Comparison of ENCODE assay signal across 10 mouse cellular contexts in genomic region chr5:142944979-142945682, GRCm38 (mm10). TPM values are rescaled to one million over a fixed set of nuclear protein-coding genes. Genes with fewer than 3 reads are reported as not detected.
DNase-seq lines count a peak whose midpoint lies in the region; ATAC-seq and TF ChIP-seq lines count a peak whose summit lies in the region.
"Had no signal": no experiment of that assay in that cellular context is flagged by ENCODE, and none has a peak within 500 bp of the region (broad histone marks: within the 10 kb centered on the region; RNA-seq: fewer than 3 reads in every experiment).

No protein-coding gene starts in this region.

- peaks cover 5% of the 10 kb centered on the region for H3K9me3 ChIP-seq in CH12.LX (replicated peaks; ENCODE audit: low read length)
- H3K9me3 ChIP-seq in heart, embryonic 12.5 days (replicated peaks) = peaks cover 6% of the 10 kb centered on the region; the same call in 1 of the 2 replicates
- H3K9me3 ChIP-seq: hindbrain, embryonic 12.5 days had no signal

- H3K79me2 ChIP-seq in CH12.LX (replicated peaks; ENCODE audit: control insufficient read depth, extremely low read depth, insufficient read depth, poor library complexity, severe bottlenecking) = no peaks in the 10 kb centered on the region

- no peak for TF ChIP-seq RAD21 in CH12.LX (IDR thresholded peaks at IDR 0.05; ENCODE audit: low read depth, low read length)

- no peak overlapping the region for H3K27ac ChIP-seq in CH12.LX (ENCODE audit: insufficient read depth, low read depth)
- H3K27ac ChIP-seq in heart, embryonic 12.5 days (ENCODE audit: poor library complexity, severe bottlenecking) = no peak overlapping the region
- H3K27ac ChIP-seq: hindbrain, embryonic 12.5 days had no signal

- WGBS in heart, embryonic 12.5 days = 59% methylated on average over 8 of the region's 8 CpGs

- ATAC-seq in heart, embryonic 12.5 days (ENCODE audit: insufficient number of reproducible peaks, low FRiP score) = peak; percentile 58

- in situ Hi-C loops in CH12.LX (cut with MboI; ENCODE audit: low pct_ligation_motif_present, low pct_unique_long_range_greater_than_20kb, low sequenced_read_pairs) = loop anchor here (25.0 kb wide), 1 partner anchor 342 kb away; the partner anchor contains the start of gene Zfp853

- no peak for TF ChIP-seq POLR2A in CH12.LX (IDR thresholded peaks at IDR 0.05; ENCODE audit: low read depth, low read length)

- DNase-seq in 416B (ENCODE audit: low read depth) (peak; percentile 60), CH12.LX (ENCODE audit: extremely low read depth) (no peak)
- DNase-seq in kidney, postnatal 14 days = peak; percentile 82
- no peak for DNase-seq in layer of hippocampus, adult 8-10 months (ENCODE audit: low spot score in 2 of 2)
- no peak for DNase-seq in left cerebral cortex, adult 8-10 months (ENCODE audit: low spot score in 2 of 2)
- DNase-seq in ovary, postnatal 36 days (ENCODE audit: low spot score) = no peak
- DNase-seq: cerebellum, postnatal 14 days; right cerebral cortex, postnatal 25 days had no signal

- dilution Hi-C loops in CH12.LX (cut with MboI; ENCODE audit: extremely low pct_ligation_motif_present, extremely low pct_unique_long_range_greater_than_20kb, low sequenced_read_pairs) = no loop called here

- H3K36me3 ChIP-seq in CH12.LX (replicated peaks in 1 of 2; ENCODE audit: control insufficient read depth in 1 of 2, insufficient read depth in 1 of 2, low read length in 1 of 2) = no peaks in the 10 kb centered on the region
- no peaks in the 10 kb centered on the region for H3K36me3 ChIP-seq in heart, embryonic 12.5 days
- H3K36me3 ChIP-seq: hindbrain, embryonic 12.5 days had no signal

- no peak for TF ChIP-seq CTCF in CH12.LX (conservative IDR thresholded peaks at IDR 0.05 in 1 of 2, IDR thresholded peaks at IDR 0.05 in 1 of 2; ENCODE audit: low read depth in 2 of 2, low read length in 2 of 2)

- H3K4me3 ChIP-seq in CH12.LX (replicated peaks in 1 of 3; ENCODE audit: low read depth in 2 of 3, low read length in 2 of 3, poor library complexity in 1 of 3) = no peak overlapping the region
- H3K4me3 ChIP-seq in heart, embryonic 12.5 days = no peak overlapping the region
- H3K4me3 ChIP-seq: hindbrain, embryonic 12.5 days had no signal

- H3K4me2 ChIP-seq in CH12.LX (ENCODE audit: insufficient read depth, low read depth, poor library complexity, severe bottlenecking) = no peak overlapping the region
- no peak overlapping the region for H3K4me2 ChIP-seq in heart, embryonic 12.5 days
- H3K4me2 ChIP-seq: hindbrain, embryonic 12.5 days had no signal

- peaks cover 23 to 39% of the 10 kb centered on the region in 2 experiments for H3K4me1 ChIP-seq in CH12.LX (ENCODE audit: control insufficient read depth in 1 of 2, insufficient read depth in 2 of 2)
- H3K4me1 ChIP-seq in heart, embryonic 12.5 days (replicated peaks) = peaks cover 6% of the 10 kb centered on the region; the same call in 1 of the 2 replicates
- H3K4me1 ChIP-seq: hindbrain, embryonic 12.5 days had no signal

- no peaks in the 10 kb centered on the region for H3K27me3 ChIP-seq in CH12.LX (replicated peaks)
- H3K27me3 ChIP-seq in heart, embryonic 12.5 days (replicated peaks) = no peaks in the 10 kb centered on the region
- H3K27me3 ChIP-seq: hindbrain, embryonic 12.5 days had no signal

- no peak for TF ChIP-seq EP300 in CH12.LX (IDR thresholded peaks at IDR 0.05; ENCODE audit: low read length)

- H3K9ac ChIP-seq in CH12.LX (ENCODE audit: insufficient read depth, low read depth) = no peak overlapping the region
- H3K9ac ChIP-seq in heart, embryonic 12.5 days = no peak overlapping the region
- H3K9ac ChIP-seq: hindbrain, embryonic 12.5 days had no signal

TF ChIP-seq in CH12.LX, 34 proteins besides CTCF, POLR2A, EP300 and RAD21:
- peak; percentile 64; the same call in 1 of the 2 replicates for TF ChIP-seq ZNF384 (IDR thresholded peaks at IDR 0.05; ENCODE audit: low read depth, low read length)
- TF ChIP-seq ELF1 (IDR thresholded peaks at IDR 0.05; ENCODE audit: low read depth, low read length) = no peak

RNA-seq across cellular contexts. Expression of gene Fscn1, which starts 15.0 kb away (rescaled TPM):
- total RNA-seq in CH12.LX (2012; rRNA removed) = 51.7 and 65.3 TPM in 2 replicates
- 18.2 and 19.7 TPM in 2 replicates for total RNA-seq in CH12.LX (2014; rRNA removed)
- polyA plus RNA-seq in CH12.LX (2012; ENCODE audit: insufficient read length, low read depth) = 70.4 and 75.7 TPM in 2 replicates
- polyA plus RNA-seq in heart, embryonic 12.5 days (2016; fragmentation: Nextera tagmentation; extraction: Ambion mirVana) = 201 and 205 TPM in 2 replicates
- total RNA-seq in layer of hippocampus, adult 8-10 months (2022) = 100 to 1,000 TPM; 150 to 174 (median 163) TPM
- 100 to 1,000 TPM; 218 to 276 (median 259) TPM for total RNA-seq in left cerebral cortex, adult 8-10 months (2022)

RNA-seq across cellular contexts. Expression of gene Actb, which starts 38.6 kb away (rescaled TPM):
- 4,756 and 5,246 TPM in 2 replicates for total RNA-seq in CH12.LX (2012; rRNA removed)
- 3,882 and 4,152 TPM in 2 replicates for total RNA-seq in CH12.LX (2014; rRNA removed)
- 3,023 and 5,048 TPM in 2 replicates for polyA plus RNA-seq in CH12.LX (2012; ENCODE audit: insufficient read length, low read depth)
- polyA plus RNA-seq in heart, embryonic 12.5 days (2016; fragmentation: Nextera tagmentation; extraction: Ambion mirVana) = 6,292 and 6,382 TPM in 2 replicates
- total RNA-seq in layer of hippocampus, adult 8-10 months (2022) = 1,000 to 10,000 TPM; 2,836 to 3,420 (median 3,105) TPM
- total RNA-seq in left cerebral cortex, adult 8-10 months (2022) = 1,000 to 10,000 TPM; 2,552 to 2,721 (median 2,651) TPM

RNA-seq across cellular contexts. Expression of gene Fbxl18, which starts 49.9 kb away (rescaled TPM):
- total RNA-seq in CH12.LX (2012; rRNA removed) (5.0 and 6.4 TPM in 2 replicates), CH12.LX (2014; rRNA removed) (2.3 and 3.7 TPM in 2 replicates)
- 5.0 and 5.5 TPM in 2 replicates for polyA plus RNA-seq in CH12.LX (2012; ENCODE audit: insufficient read length, low read depth)
- polyA plus RNA-seq in heart, embryonic 12.5 days (2016; fragmentation: Nextera tagmentation; extraction: Ambion mirVana) = 11.5 and 12.9 TPM in 2 replicates
- total RNA-seq in layer of hippocampus, adult 8-10 months (2022) = 10 to 100 TPM; 32.3 to 41.1 (median 33.8) TPM
- 10 to 100 TPM; 28.8 to 30.9 (median 29.6) TPM for total RNA-seq in left cerebral cortex, adult 8-10 months (2022)

Comparison
In these comparisons a context has a peak if more than half of its experiments do, and no peak if none do; other contexts are left out.
1. DNase-seq: peak in 416B (single experiment) and kidney, postnatal 14 days (single experiment); none in CH12.LX (single experiment), layer of hippocampus, adult 8-10 months (0 of 2), left cerebral cortex, adult 8-10 months (0 of 2) and ovary, postnatal 36 days (single experiment).
2. RNA of gene Fbxl18, which starts 49.9 kb away (total RNA-seq): 32.3 to 41.1 TPM in layer of hippocampus, adult 8-10 months and 28.8 to 30.9 TPM in left cerebral cortex, adult 8-10 months; 2.3 to 6.4 TPM in CH12.LX; every median in the first group is over 4 times any median in the second.